In genomic region chr2:43907496-43907895, GRCm38 (mm10) we compare ENCODE assay signal across 12 mouse cellular contexts.
DNase-seq lines count a peak whose midpoint lies in the region; ATAC-seq and TF ChIP-seq lines count a peak whose summit lies in the region.
"Had no signal": no experiment of that assay in that cellular context is flagged by ENCODE, and none has a peak within 500 bp of the region (broad histone marks: within the 10 kb centered on the region; RNA-seq: fewer than 3 reads in every experiment).

No protein-coding gene starts in this region.

- no peaks in the 10 kb centered on the region for H3K36me3 ChIP-seq in heart, embryonic 12.5 days
- H3K36me3 ChIP-seq in midbrain, embryonic 14.5 days (ENCODE audit: control insufficient read depth, insufficient read depth, low read length) = no peaks in the 10 kb centered on the region
- H3K36me3 ChIP-seq in hindbrain, embryonic 12.5 days = no peaks in the 10 kb centered on the region
- H3K36me3 ChIP-seq: limb, embryonic 13.5 days had no signal

- no peak overlapping the region for H3K9ac ChIP-seq in heart, embryonic 12.5 days
- no peak overlapping the region for H3K9ac ChIP-seq in midbrain, embryonic 14.5 days (replicated peaks; ENCODE audit: low read length)
- no peak overlapping the region for H3K9ac ChIP-seq in hindbrain, embryonic 12.5 days
- H3K9ac ChIP-seq: limb, embryonic 13.5 days had no signal

- no peak overlapping the region for H3K4me2 ChIP-seq in heart, embryonic 12.5 days
- no peak overlapping the region for H3K4me2 ChIP-seq in midbrain, embryonic 14.5 days (ENCODE audit: low read length)
- no peak overlapping the region for H3K4me2 ChIP-seq in hindbrain, embryonic 12.5 days (replicated peaks)
- H3K4me2 ChIP-seq: limb, embryonic 13.5 days had no signal

- ATAC-seq in heart, embryonic 12.5 days (ENCODE audit: insufficient number of reproducible peaks, low FRiP score) = no peak
- no peak for ATAC-seq in midbrain, embryonic 14.5 days (ENCODE audit: low FRiP score, low TSS enrichment)
- ATAC-seq in hindbrain, embryonic 12.5 days (ENCODE audit: low FRiP score) = no peak
- ATAC-seq: hindbrain, embryonic 16.5 days; midbrain, embryonic 16.5 days had no signal

- H3K9me3 ChIP-seq in heart, embryonic 12.5 days (replicated peaks) = no peaks in the 10 kb centered on the region
- no peaks in the 10 kb centered on the region for H3K9me3 ChIP-seq in midbrain, embryonic 14.5 days (ENCODE audit: control insufficient read depth, low read length)
- H3K9me3 ChIP-seq in hindbrain, embryonic 12.5 days (replicated peaks) = no peaks in the 10 kb centered on the region
- H3K9me3 ChIP-seq: limb, embryonic 13.5 days had no signal

- no peak overlapping the region for H3K4me3 ChIP-seq in heart, embryonic 12.5 days
- H3K4me3 ChIP-seq in gastrocnemius, adult 2 months = no peak overlapping the region
- H3K4me3 ChIP-seq in midbrain, embryonic 14.5 days (replicated peaks; ENCODE audit: low read depth, low read length) = no peak overlapping the region
- H3K4me3 ChIP-seq in hindbrain, embryonic 12.5 days = no peak overlapping the region
- H3K4me3 ChIP-seq: erythroblast, embryonic 14.5 days; limb, embryonic 13.5 days had no signal

- H3K27me3 ChIP-seq in heart, embryonic 12.5 days (replicated peaks) = no peaks in the 10 kb centered on the region
- no peaks in the 10 kb centered on the region for H3K27me3 ChIP-seq in midbrain, embryonic 14.5 days (ENCODE audit: control insufficient read depth, insufficient read depth, low read length)
- H3K27me3 ChIP-seq in hindbrain, embryonic 12.5 days = no peaks in the 10 kb centered on the region
- H3K27me3 ChIP-seq: limb, embryonic 13.5 days had no signal

- TF ChIP-seq CTCF in gastrocnemius, adult 2 months (IDR thresholded peaks at IDR 0.05) = no peak

- peak; percentile 51 to 69 for DNase-seq in heart, adult 18-20 months
- peak; percentile 20 for DNase-seq in urinary bladder, postnatal 25 days (ENCODE audit: low spot score)
- DNase-seq in urinary bladder, postnatal 10 days (ENCODE audit: low spot score) = no peak
- DNase-seq in gastrocnemius, adult 2 months = peak; percentile 52
- DNase-seq in lung, postnatal 36 days = peak; percentile 57
- DNase-seq in midbrain, embryonic 14.5 days = no peak

- H3K4me1 ChIP-seq in heart, embryonic 12.5 days (replicated peaks) = no peaks in the 10 kb centered on the region
- no peaks in the 10 kb centered on the region for H3K4me1 ChIP-seq in midbrain, embryonic 14.5 days (ENCODE audit: control insufficient read depth, insufficient read depth, low read length)
- no peaks in the 10 kb centered on the region for H3K4me1 ChIP-seq in hindbrain, embryonic 12.5 days
- H3K4me1 ChIP-seq: limb, embryonic 13.5 days had no signal

- WGBS in heart, embryonic 12.5 days = 73% methylated on average over 5 of the region's 5 CpGs
- WGBS in midbrain, embryonic 14.5 days = 94% methylated on average over 5 of the region's 5 CpGs
- 92% methylated on average over 5 of the region's 5 CpGs for WGBS in hindbrain, embryonic 12.5 days

- intact Hi-C loops in gastrocnemius, adult 2 months (cut with DNase I) = no loop called here

- no peak overlapping the region for H3K27ac ChIP-seq in heart, embryonic 12.5 days (ENCODE audit: poor library complexity, severe bottlenecking)
- H3K27ac ChIP-seq in gastrocnemius, adult 2 months = peak overlapping the region; percentile 73
- no peak overlapping the region for H3K27ac ChIP-seq in midbrain, embryonic 14.5 days (replicated peaks; ENCODE audit: low read depth, low read length)
- H3K27ac ChIP-seq in hindbrain, embryonic 12.5 days = no peak overlapping the region
- H3K27ac ChIP-seq: limb, embryonic 13.5 days had no signal

Comparison
In these comparisons a context has a peak if more than half of its experiments do, and no peak if none do; other contexts are left out.
1. DNase-seq: peak in heart, adult 18-20 months (2 of 2), urinary bladder, postnatal 25 days (single experiment), gastrocnemius, adult 2 months (single experiment) and lung, postnatal 36 days (single experiment); none in urinary bladder, postnatal 10 days (single experiment) and midbrain, embryonic 14.5 days (single experiment).